Mouse (Mus musculus) megakaryocyte progenitor cell, adult 5-6 weeks (primary cell): ENCODE data around the gene Copa. TPM values are rescaled to one million over a fixed set of nuclear protein-coding genes. Genes with fewer than 3 reads are reported as not detected.

Experiments
- ATAC-seq: replicated peaks from 2 replicates; pipeline ENCODE4 v1.8.0; 2016; ENCODE audit warnings: mild to moderate bottlenecking, moderate TSS enrichment, inconsistent platforms; ENCODE audit not compliant: poor library complexity
- total RNA-seq, 2 experiments: library from RNA; stranded (forward) in 1 of 2; stranded (reverse) in 1 of 2; fragments of 157-497, 149-512 nt in 1 of 2; fragments of 200-1000 nt in 1 of 2; gene quantifications; 2 replicates each; pipeline versions ENCODE4 v1.2.3 to v1.2.4; 2015 to 2017

The Copa gene
- total RNA-seq (2015): 146 and 159 TPM in 2 replicates
- total RNA-seq (2017): 140 and 152 TPM in 2 replicates

DNA sequence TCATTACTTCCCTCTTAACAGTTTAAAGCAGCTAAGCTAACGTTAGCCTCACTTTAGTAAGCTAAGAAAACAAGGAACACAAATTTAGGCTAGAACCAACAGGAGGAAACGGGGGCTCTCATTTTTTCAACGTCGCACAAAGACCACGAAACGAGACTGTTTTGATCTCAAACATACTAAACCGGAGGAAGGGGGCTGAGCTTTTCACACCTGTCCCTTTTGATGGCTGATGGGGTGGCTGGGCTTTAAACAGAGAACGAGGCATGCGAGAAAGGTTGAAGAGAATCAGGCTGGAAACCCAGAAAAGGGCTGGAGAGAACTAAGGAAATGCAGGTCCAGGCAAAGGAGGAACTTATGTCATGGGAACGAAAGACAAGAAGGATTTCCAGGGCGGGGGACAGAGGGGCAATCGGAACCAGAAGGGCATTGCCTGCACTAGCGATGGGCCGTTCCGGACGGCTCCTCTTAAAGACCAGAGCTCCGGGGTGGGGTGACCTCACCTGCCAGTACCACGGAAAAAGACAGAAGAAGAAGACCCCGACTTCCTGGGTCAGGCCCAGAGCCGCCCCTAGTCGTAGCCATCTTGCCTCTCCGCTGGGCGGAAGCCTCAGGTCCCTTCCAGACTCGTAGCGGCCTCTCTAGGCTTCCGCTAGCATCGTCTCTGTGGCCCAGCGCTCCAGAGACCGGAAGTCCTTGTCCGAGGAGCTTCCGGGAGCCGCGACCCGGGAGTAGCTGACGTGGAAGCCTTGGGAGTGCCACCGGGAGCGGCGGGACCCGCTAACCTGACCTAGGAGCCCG, at the start of gene Copa, which contains the start of gene Ncstn:
Gene Copa, plus strand, starts transcription at position 429 of the 798 bp plus-strand sequence.
Gene Ncstn, minus strand, starts transcription at position 695 of the 798 bp plus-strand sequence.
- ATAC-seq: peak; percentile 97

DNA sequence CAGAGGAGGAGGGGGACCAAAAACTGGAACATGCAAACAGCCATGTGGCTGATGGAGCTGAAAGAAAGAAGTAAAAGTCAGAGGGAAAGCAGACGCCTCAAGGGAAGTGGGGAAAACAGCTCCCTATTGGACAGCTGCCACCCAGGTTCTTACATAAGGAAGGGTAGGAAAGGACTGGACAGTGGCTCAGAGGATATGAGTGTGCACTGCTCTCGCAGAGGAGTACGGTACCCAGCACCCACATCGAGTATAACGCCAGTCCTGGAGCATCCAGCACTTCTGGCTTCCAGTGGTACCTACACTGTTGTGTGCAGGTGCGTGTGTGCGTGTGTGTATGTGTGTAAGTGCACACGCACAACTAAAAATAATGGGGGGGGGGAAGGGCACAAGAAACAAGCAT, 35.9 kb upstream of the Copa start:
- peak; percentile 17; the same call in 1 of the 2 replicates for ATAC-seq

DNA sequence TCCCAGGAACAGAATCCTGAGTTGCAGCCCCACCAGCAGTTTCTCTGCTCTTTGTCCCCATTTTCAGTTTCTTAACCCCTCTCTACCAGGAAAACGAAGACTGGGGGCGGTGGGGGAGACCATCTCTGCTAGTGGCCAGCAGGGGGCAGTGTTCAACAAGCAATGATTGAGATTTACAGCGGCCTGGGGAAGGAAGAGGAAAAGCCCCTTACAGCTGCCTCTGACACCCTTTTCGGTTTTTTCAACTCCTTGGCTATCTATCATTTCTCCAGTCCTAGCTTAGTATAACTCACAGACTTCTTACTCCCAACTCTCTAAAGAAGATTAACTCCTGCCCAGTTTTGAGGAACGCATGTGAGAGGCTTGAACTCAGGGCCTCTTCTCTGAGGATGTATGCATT, 35.4 kb upstream of the Copa start:
- peak; percentile 96 for ATAC-seq

DNA sequence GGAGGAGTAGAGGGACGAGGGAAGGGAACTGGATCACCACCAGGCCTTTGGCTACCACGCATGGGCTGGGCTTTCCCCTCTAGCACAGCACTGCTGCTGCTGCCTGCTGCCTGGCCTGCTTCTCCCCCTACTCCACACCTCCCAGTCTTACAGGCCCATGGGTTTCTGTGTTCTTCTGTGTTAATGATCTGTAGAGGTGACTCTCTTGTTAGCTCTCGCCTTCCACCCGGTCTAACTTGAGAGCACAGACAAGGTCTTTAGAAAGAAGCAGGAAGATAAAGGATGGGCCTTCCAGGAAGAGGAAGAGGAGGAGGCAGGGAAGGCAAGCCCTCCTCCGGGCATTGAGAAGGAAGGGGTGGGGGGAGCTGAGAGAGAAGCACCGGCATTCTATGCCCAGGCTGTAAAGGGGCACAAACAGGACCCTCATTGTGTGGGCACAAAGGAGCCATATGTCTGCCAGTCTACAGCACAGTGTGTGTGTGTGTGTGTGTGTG, 34.0 kb upstream of the Copa start:
- ATAC-seq: no peak

- ATAC-seq: no peak
These were observed 33.1 kb upstream of the Copa start for GRCm38 (mm10) chr1:172049131-172049782.

GRCm38 (mm10) chr1:172052766-172053279, 29.5 kb upstream of the Copa start:
- 0 out of 2 replicates have a peak, but pooled peaks have one; percentile 25 for ATAC-seq

DNA sequence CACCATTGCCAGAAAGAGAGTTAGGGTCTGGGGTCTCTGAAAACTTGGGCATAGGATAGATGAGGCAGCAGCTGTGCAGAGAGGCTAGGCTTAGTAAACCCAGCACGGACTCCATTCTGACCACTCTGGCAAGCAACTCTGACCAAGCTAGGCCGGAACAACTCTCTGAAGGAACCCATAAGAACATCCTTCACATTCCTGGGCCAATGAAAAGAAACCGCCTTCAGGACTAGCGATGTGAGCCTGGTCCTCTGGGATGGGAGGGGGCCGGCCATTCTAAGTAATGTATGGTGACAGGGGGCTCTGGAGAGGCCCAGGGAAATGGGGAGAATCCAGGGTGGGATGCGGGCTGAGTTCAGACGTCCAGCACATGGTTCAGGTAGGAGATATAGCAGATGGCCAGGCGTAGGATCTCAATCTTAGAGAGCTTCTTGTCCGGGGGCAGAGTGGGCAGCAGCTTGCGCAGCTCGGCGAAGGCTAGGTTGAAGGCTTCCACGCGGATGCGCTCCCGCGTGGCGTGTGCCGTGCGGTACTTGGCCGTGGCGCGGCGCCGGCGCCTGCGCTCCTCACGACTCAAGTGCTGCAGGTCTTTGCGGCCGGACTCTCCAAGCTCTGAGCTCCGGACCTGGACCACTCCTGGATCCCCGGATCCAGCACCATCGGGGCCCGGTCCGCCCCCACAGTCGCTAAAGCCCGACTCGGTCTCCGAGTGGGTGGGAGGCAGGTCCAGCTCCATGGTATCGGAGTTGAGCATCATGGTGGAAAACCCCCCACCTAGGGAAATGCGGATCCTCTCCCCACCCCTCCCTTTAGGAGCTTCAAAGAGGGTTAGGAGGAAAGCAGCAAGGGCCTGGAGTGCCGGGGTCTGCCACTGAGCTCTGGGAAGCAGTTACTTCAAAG, 28.5 kb upstream of the Copa start:
- no peak for ATAC-seq

DNA sequence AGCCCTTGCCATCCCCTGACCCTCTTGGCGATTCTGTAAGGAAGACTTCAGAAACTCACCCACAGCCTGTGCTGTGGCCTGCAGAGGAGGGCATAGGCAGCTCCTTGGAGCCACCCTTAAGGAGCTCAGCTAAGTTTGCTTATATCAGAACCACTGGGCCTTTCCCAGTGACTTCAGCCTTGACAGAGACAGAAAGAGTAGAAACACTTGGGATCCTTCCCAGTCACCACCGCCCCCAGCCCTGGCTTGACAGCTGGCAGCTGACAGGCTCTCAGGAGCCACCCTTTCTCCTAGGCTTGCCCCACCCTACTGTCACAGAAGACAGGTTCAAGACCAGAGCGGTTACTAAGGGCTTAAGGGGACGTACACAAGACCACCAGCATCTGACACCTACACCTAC, 26.1 kb upstream of the Copa start:
- no peak for ATAC-seq

DNA sequence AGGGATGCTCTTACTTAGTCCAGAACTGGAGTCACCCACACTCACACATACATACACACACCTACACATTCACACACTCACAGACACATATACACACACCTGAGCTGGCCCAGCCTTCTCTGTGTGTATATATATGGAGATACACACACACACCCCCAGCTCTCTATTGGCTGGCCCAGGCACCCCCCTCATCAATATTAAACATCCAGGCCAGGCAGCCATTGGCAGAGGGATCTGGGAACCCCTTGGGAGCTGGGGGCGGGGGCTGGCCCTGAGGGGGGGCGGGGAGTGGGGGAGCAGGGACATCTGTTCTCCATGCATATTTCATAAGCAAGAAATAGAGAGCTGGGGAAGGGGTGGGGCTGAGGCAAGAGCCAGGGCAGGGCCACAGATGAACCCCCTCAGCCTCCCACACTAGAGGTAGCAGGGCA, 24.8 kb upstream of the Copa start, which contains the start of gene Nhlh1:
Gene Nhlh1, minus strand, starts transcription at position 83 of the 431 bp plus-strand sequence.
- no peak for ATAC-seq

GRCm38 (mm10) chr1:172058321-172058720, 24.0 kb upstream of the Copa start:
- no peak for ATAC-seq

DNA sequence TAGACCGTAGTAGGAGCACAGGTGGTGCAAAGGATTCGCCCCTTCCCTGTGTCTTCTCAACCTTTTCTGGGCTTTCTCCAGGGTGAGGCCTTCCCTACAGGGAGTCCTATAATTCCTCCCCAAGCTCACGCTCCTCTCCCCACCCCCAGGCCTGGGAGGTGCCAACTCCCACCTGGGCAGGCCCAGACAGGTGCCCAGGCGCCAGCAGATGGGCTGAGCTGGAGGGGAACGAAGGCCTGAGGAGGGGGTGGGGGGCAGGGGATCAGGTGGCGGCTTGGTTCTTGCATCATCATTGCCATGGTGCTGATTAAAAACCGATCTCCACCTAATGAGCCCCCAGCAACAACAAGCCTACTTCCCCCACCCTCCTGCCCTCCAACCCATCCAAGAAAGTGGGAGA, 23.5 kb upstream of the Copa start:
- no peak for ATAC-seq

DNA sequence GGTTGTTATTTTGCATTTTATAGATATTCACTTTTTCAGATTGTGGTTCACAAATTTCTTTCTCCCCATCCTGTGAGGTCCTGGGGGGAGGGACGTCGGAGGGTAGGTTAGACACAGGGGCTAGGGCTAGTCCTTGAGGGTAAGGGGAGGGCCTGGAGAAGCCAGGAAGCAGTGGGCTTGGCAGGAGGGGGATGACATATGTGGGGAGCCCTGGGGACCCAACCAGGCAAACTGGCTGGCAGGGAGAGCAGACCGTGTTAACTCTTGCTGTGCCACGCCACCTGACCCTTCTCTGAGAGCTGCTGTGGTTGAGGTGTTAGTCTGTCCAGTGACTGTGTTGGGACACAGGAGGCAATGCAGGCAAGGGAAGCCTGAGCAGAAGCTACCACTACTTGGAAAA, 21.7 kb upstream of the Copa start:
- no peak for ATAC-seq

DNA sequence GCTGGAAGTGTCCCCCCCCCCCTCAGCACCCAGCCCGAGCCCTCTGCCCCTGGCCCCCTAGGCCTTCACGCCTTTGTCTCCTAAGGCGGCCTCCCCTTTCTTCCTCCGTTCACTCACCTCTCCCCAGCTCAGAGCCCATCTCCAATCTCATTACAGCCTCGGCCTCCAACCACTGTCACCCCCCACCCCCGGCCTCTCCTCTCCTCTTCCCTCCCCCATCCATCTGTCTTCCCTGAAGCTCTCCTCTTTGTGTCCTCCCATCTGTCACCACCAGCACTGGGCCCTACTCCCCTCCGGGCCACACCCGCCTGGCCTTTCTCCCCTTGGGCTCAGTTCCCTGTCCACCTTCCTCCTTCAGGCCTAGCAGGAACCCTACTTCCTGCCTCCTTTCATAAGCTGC, 21.1 kb upstream of the Copa start:
- no peak for ATAC-seq

DNA sequence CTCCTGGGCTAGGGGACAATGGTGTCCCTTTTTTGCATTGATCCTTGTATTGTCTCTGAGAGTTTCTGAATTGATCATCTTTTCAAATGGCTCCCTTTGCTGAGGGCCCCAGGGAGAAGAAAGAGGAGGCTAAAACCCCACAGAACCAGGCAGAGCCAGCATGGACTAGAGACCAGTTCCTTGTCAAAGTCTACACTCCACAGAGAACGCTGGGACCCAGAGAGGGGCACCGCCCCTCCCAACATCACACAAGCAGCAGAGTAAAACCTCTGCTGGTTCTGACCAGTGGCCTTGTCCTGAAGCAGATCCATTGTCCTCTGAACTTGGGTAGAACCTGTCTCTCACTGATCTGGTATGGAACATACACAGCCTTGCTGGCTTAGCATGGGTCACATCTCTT, 20.2 kb upstream of the Copa start:
- no peak for ATAC-seq

- no peak for ATAC-seq
These were observed 18.9 kb upstream of the Copa start for GRCm38 (mm10) chr1:172063291-172064023.

DNA sequence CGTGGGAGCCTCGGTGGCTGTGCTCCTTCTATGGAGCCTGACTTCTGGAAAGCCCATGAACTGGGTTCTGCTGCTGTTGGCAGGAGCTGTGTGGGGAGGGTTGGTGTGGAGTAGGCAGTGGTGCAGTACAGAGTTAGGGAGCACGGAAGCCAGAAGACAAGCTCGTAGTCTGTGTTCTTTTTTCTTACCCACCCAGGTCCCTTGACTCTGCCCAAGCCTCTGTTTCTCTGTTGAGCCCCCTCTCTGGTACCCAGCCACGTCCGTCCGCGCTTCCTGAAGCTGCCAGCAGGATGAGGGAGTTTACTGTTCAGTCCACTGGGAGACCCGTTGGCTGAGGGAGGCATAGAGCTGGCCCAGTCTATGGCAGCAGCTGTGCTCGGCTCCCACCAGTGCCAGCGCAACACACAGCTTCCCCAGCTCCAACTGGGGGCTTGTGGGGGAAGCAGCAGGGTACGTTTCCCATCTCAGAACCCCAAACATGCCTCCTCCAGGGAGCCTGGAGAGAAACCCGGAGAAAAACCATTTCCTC, 17.7 kb upstream of the Copa start:
- ATAC-seq: no peak

GRCm38 (mm10) chr1:172070227-172070626, 12.1 kb upstream of the Copa start:
- ATAC-seq: no peak

DNA sequence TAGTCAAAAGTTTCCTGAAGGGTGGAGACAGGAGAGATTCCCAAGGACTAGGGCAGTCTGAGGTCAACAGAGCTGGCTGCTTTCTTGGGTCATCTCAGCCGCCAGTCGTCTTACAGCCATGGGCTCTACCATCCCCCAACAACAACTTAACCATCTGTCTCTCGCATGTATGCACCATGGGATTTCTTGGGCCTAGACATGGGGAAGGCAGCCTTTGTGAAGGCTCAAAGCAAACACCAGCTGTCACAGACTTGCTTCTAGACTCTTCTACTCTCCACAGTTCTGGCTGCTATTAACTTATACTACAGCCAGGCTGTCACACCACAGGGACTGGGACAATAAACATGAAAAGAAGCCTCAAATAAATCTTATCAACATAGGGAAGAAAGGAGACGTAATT, 10.8 kb upstream of the Copa start:
- no peak for ATAC-seq

DNA sequence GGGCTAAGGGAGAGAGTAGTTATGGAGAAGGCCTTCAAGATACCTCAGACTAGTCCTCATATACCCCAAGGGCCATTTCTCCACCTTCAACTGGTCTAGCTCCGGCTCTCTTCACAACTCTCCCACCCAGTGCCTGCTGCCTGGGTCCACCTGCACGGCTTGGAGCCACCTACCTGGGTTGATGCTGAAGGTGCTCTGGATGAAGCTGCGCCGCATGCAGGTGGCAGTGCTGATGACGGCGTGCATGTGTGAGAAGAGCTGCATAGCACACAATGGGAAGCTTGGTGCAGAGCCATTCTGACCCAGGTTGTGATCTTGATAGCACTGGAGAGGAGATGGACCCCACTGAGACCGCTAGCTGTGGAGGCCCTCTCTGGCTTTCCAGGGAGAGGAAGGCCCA, 9.7 kb upstream of the Copa start:
- ATAC-seq: no peak

DNA sequence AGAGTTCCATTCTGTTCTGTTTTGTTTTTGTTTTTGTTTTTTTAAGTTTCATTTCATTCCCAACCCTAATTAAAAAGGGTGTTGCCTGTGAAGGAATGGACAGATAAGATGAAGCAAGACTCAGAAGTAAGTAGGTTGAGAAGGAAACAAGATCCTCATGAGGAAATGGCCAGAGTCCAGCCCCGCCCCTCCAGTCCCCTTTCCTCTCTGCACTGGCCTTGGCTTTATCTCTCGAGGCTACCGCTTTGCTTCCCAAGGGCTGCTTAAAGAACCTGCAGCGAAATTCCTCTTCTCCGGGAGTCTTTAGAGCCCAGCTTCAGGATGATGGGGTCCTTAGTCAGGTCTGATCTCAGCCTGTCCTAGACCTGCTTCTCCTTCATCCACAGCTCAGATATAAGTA, 4.3 kb upstream of the Copa start:
- ATAC-seq: no peak
